Mouse (Mus musculus) macrophage (primary cell): ENCODE measurements around the gene Gm20518. TPM values are rescaled to one million over a fixed set of nuclear protein-coding genes. Genes with fewer than 3 reads are reported as not detected.

Experiments used
- H3K27ac ChIP-seq: fragments of 350-480 bp; formaldehyde crosslinking; 2 replicates; pipeline ENCODE4 v1.9.0; 2021
- H3K36me3 ChIP-seq: fragments of 350-480 bp; formaldehyde crosslinking; 2 replicates; pipeline ENCODE4 v1.9.0; 2021; ENCODE audit errors: inconsistent target
- H3K4me3 ChIP-seq: fragments of 350-480 bp; formaldehyde crosslinking; 2 replicates; pipeline ENCODE4 v1.9.0; 2021; ENCODE audit errors: inconsistent target
- H3K79me2 ChIP-seq: fragments of 350-480 bp; formaldehyde crosslinking; 2 replicates; pipeline ENCODE4 v1.9.0; 2021; ENCODE audit errors: inconsistent target
- WGBS: methylation state at CpG from one replicate; pipeline ENCODE4 v1.1.7; 2026; ENCODE audit warnings: inconsistent platforms; ENCODE audit not compliant: missing documents; 5-methylcytosine and 5-hydroxymethylcytosine counted together
- polyA plus RNA-seq: library from polyadenylated mRNA; stranded (reverse); fragments of 250-400 nt; gene quantifications from 3 replicates; pipeline ENCODE4 v1.2.4, GENCODE M21; 2018; ENCODE audit warnings: inconsistent platforms

The Gm20518 gene
- polyA plus RNA-seq, 1 experiment from 2014 or later, result not detected

DNA sequence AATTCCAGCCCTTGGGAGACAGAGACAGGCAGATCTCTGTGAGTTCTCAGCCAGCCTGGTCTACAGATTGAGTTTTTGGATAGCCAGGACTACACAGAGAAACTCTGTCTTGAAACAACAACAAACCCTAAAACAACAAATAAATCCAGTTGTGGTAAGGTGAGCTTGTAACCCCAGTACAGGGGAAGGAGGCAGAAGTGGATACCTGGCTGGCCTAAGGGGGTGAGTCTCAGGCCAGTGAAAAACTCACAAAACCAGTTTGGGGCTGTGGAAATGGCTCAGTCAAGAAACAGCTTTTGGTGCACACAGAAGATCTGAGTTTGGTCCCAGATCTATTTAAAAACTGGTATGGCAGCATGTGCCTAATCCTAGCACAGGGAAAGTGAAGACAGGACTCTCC is 9.3 kb downstream of the Gm20518 start:
- H3K27ac ChIP-seq, result no peak overlapping the region
- no peaks in the 10 kb centered on the region for H3K36me3 ChIP-seq
- no peak overlapping the region for H3K4me3 ChIP-seq
- H3K79me2 ChIP-seq, result peaks cover 100% of the 10 kb centered on the region

DNA sequence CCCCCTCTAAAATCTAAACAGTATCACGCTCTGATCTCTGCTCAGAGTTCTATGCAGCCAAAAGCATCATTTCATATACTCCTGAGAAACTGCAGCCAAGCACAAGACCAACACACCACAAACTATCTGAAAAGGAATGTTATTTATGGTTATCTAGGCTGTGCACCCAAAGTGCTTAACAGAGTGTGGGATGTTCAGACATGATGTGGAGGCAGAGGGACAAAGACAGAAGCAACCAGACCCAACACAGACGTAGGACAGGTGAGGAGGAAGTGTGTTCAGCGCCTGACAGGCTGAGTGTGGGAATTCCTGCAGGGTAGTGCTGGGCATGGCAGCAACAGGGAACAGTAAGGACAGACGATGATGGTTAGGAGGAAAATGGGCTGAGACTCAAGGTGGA is 11.9 kb downstream of the Gm20518 start:
- Histone ChIP-seq H3K79me2 (peaks cover 100% of the 10 kb centered on the region), H3K4me3 (no peak overlapping the region), H3K36me3 (no peaks in the 10 kb centered on the region), H3K27ac (no peak overlapping the region)
- WGBS, result 98% methylated on average over 4 of the region's 4 CpGs

DNA sequence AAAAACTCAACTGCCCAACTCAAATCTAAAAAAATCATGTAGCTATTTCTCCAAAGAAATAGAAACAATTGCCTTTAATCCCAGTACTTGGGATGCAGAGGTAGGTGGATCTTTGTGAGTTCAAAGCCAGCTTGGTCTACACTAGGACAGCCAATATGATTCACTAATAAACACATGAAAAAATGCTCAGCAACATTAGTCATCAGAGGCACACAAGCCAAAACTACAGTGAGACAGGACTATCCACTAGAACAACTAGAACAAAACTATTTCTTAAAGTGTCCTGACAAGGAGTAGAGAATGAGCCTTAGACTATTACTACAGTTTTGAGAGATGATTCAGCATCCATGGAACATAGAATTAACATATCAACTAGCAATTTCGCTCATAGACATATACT is 15.4 kb downstream of the Gm20518 start:
- Histone ChIP-seq H3K4me3 (no peak overlapping the region), H3K36me3 (0 out of 2 replicates have a peak, but pooled peaks cover 3% of the 10 kb centered on the region), H3K79me2 (peaks cover 80% of the 10 kb centered on the region), H3K27ac (no peak overlapping the region)
- 92% methylated on average over 1 of the region's 1 CpGs for WGBS

DNA sequence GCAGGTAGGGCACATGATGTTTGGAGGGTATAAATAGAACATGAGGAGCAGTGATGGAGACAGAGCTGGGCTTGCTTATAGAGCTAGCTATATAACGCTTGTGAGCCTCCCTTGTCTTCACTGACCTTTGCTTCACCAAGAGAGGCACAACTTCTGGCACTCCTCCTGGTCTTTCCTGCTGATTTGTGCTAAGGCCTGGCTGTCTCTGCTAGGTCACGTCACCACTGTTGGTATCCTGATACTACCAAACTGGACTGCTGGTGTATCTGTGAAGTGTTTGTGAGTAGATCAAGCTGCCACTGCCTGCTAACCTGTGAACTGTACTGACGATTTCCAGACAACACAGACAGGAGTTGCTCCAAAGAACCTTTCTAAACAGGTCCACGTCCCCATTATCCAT is 16.3 kb downstream of the Gm20518 start:
- Histone ChIP-seq H3K4me3 (no peak overlapping the region), H3K27ac (no peak overlapping the region), H3K36me3 (0 out of 2 replicates have a peak, but pooled peaks cover 3% of the 10 kb centered on the region), H3K79me2 (peaks cover 71% of the 10 kb centered on the region)
- WGBS, result 87% methylated on average over 4 of the region's 4 CpGs

DNA sequence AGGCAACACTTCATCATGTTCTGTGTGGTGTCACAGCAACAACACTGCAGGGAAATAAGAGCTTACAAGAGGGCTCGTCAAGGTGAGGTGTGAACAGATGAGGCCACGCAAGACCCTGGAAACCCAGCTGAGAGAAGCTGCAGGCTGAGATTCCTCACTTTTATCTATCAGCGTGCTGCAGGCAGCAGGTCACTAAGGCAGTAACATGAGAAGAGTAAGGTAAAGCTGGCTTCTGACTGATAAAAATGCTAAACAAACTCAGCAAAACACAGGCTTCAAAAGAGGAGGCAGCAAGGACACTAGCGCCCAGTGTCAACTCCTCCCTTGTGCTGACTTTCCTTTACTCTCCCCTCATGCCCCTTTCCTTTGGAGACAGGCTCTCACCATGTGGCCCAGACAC is 18.5 kb downstream of the Gm20518 start:
- Histone ChIP-seq H3K27ac (no peak overlapping the region), H3K79me2 (peaks cover 49% of the 10 kb centered on the region), H3K4me3 (no peak overlapping the region), H3K36me3 (peaks cover 10% of the 10 kb centered on the region; the same call in 1 of the 2 replicates)
- WGBS, result 96% methylated on average over 4 of the region's 4 CpGs

DNA sequence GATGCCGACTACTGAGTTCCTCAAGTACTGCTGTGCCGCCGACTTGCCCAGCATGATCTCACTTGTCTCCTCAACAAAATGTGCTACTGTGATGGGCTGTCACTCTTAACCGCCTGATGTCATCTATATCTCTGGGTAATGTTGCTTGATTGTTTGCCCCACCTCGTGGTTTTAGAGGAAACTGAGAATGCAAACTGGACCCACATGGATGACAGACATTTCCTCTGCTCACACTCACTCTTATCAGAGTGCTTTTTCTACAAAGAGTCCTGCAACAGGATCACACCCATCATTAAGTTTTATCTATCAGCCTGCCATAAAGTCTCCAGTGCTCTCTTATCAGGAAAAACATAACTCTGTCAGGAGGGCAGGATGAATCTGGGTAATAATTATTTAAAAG is 20.2 kb downstream of the Gm20518 start:
- Histone ChIP-seq H3K27ac (no peak overlapping the region), H3K4me3 (no peak overlapping the region), H3K79me2 (peaks cover 31% of the 10 kb centered on the region), H3K36me3 (peaks cover 10% of the 10 kb centered on the region; the same call in 1 of the 2 replicates)
- 71% methylated on average over 5 of the region's 5 CpGs for WGBS

DNA sequence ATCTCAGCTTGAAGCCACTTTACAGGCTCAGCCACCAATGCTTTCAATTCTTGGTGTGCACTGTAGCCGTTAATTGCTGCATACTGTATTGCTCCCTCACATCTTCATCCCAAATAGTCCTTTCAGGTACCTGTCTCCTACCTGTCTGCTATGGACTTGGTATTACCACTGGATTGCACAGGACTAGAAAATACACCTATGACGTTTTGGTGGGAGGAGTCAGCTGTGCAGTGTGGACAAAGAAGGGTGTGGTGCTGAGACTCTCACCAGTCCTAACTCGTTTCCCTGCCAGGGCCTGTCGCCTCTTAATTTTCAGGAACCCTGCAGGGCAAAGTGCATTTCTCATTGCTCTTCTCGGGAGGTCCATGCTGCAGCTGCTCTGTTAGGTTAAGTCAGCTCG is 25.7 kb downstream of the Gm20518 start:
- 72% methylated on average over 5 of the region's 6 CpGs for WGBS
- Histone ChIP-seq H3K36me3 (peaks cover 7% of the 10 kb centered on the region; the same call in 1 of the 2 replicates), H3K27ac (no peak overlapping the region), H3K79me2 (peaks cover 9% of the 10 kb centered on the region; the same call in 1 of the 2 replicates), H3K4me3 (no peak overlapping the region)

DNA sequence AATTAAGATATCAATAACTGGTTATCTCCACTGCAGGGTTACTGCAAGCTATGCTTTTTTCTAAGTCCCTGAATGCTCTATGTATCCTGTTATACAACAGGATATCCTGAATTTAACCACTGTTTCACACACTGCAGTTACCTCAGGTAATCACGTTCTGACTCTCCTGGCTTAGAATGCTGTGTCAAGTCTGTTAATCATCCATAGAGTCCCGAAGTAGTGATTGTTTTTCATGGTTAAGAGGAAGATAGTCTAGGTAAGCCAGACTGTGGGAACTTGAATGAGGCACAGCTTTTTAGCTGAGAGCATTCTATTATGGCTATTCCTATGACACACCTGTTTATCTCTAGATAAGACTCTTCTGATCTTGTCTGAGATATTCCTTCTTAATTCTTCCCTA is 26.2 kb downstream of the Gm20518 start:
- Histone ChIP-seq H3K79me2 (peaks cover 9% of the 10 kb centered on the region; the same call in 1 of the 2 replicates), H3K36me3 (peaks cover 7% of the 10 kb centered on the region; the same call in 1 of the 2 replicates), H3K27ac (no peak overlapping the region), H3K4me3 (no peak overlapping the region)
- WGBS, result 33% methylated on average over 2 of the region's 2 CpGs

DNA sequence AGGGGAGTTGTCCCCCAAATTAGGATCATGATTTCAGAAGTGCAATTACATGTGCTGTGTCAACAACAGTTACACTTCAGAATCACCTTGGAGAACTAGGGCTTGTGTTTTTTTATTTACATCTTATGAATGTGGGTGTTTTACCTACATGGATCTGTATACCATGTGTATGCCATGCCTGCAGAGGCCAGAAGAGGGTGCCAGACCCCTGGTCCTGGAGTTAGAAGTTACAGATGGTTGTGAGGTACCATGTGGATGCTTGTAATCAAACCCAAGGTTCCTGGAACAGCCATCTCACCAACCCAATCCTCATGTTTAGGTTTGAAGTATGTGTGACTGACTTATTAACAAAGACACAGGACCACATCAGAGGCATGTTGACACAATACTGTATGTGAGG is 32.9 kb downstream of the Gm20518 start:
- Histone ChIP-seq H3K27ac (no peak overlapping the region), H3K36me3 (peaks cover 43% of the 10 kb centered on the region)

DNA sequence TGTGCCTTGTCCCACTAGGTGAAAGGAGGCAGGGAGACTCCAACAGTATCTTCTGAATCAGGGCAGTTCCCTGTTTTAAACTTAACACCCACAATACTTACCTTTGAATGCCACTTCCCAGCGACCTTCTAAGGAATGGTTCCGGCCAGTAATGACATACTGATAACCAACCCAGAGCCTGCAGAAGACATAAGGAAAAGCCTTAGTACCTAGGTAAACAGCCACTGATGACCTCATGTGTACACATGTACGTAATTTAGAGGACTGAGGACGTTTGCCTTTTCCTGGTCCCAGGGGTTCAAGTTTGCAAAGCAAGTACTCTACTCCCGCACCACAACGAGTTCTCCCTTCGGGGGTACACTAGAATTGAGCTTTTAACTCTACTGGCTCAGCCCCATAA is 34.3 kb downstream of the Gm20518 start:
- Histone ChIP-seq H3K4me3 (no peak overlapping the region), H3K79me2 (no peaks in the 10 kb centered on the region; the same call in 1 of the 2 replicates), H3K27ac (no peak overlapping the region), H3K36me3 (peaks cover 51% of the 10 kb centered on the region)
- WGBS, result 98% methylated on average over 7 of the region's 7 CpGs

More for the DNA sequence above, 32.9 kb downstream of the Gm20518 start:
- peaks cover 5% of the 10 kb centered on the region; the same call in 1 of the 2 replicates for H3K79me2 ChIP-seq
- H3K4me3 ChIP-seq, result no peak overlapping the region

DNA sequence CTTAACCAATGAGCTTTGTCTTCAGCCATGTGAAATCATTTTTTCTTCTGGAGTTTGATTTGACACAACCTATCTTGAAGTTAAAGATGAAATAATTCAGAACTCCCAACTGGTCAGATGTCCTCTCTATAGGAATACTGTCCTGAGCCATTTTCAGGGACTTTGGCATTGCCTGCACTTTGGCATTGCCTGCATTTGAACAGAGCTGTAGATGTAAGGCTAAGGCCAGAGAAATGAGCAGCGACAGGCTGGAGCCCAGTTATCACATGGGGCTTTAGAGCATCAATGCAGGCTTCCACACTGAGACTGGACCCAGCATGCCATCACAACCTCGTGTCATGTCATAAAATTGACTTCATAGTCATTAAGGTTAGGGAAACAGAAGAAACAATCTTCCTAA is 38.2 kb downstream of the Gm20518 start:
- 95% methylated on average over 2 of the region's 2 CpGs for WGBS
- peaks cover 61% of the 10 kb centered on the region for H3K36me3 ChIP-seq
- H3K27ac ChIP-seq, result no peak overlapping the region
- no peak overlapping the region for H3K4me3 ChIP-seq
- H3K79me2 ChIP-seq, result no peaks in the 10 kb centered on the region

DNA sequence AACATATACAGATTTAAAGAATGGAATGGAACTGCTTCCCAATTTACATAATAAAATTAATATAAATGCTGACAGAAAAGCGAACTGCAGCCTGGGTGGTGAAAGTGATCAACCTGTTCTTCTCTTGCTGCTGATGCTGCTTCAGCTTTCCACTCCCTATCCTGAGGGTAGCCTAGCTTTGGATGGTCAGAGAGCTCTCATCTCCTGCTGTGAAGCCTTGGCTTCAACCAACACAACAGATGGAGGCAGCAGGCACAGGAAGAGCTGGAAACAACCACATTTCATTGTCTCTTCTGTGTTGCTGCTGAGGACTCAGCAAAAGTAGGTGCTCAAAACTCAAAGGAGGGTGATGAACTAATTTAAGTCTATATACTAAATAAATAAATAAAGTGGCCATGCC is 39.6 kb downstream of the Gm20518 start:
- Histone ChIP-seq H3K79me2 (no peaks in the 10 kb centered on the region), H3K27ac (no peak overlapping the region), H3K36me3 (peaks cover 54% of the 10 kb centered on the region), H3K4me3 (no peak overlapping the region)
- 91% methylated on average over 1 of the region's 1 CpGs for WGBS

DNA sequence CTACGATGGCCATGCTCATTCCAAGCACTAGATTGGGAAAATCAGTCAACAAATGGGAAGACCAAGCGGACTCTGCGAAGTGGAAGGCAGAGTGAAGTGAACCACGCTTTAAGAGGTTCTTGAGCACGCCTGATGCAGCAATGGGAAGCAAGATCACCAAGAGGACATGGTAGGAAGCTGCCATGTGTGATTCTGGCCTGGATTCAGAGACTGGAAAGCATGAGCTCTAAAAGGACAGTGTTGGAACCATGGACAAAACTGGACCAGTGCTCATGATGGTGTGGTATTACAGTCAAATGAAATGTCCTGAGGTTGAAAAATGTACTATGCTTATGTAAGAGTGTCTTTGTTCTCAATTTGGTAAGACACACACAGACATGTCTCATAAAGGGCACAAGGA is 40.1 kb downstream of the Gm20518 start:
- WGBS, result 100% methylated on average over 5 of the region's 5 CpGs
- H3K36me3 ChIP-seq, result peaks cover 54% of the 10 kb centered on the region
- no peaks in the 10 kb centered on the region for H3K79me2 ChIP-seq
- H3K27ac ChIP-seq, result no peak overlapping the region
- no peak overlapping the region for H3K4me3 ChIP-seq

DNA sequence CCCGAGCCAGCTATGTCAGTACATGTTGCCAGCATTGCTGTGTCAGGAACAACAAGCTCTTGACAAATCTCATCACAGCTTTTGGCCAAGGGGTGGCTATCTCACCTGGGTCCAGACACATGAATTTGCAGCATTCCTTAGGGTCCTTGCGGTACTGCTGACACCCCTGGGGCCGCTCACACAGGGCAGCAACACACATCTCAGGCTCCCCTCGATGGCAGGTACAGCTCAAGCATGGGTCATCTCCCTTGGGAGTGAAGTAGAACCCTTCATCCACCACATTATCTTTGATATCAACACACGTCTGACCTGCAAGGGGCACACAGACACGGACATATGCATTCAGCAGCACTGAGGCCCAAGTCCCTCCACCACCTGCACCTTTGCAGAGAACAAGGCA is 42.0 kb downstream of the Gm20518 start:
- Histone ChIP-seq H3K4me3 (no peak overlapping the region), H3K36me3 (peaks cover 62% of the 10 kb centered on the region), H3K27ac (no peak overlapping the region), H3K79me2 (no peaks in the 10 kb centered on the region)
- 86% methylated on average over 6 of the region's 6 CpGs for whole genome bisulfite sequencing

DNA sequence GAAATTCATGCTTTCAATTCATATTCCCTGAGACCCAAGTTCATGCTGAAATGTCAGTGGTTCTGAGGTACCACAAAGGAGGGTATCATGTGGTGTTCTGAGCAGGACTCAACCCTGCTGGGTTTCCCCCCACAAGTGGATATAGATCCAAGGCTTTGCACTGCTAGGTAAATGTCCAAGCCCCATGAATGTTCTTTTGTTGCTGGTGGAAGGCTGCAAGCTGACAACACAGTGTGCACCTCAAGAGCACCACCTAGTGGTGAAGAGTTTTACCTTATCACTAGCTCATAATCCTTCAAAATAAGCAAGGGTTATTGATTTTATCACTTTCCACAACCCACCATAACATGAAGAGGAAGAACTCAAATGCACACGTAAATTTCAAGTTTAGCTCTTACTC is 42.5 kb downstream of the Gm20518 start:
- no peaks in the 10 kb centered on the region for H3K79me2 ChIP-seq
- H3K4me3 ChIP-seq, result no peak overlapping the region
- no peak overlapping the region for H3K27ac ChIP-seq
- whole genome bisulfite sequencing, result 10% methylated on average over 1 of the region's 1 CpGs
- peaks cover 68% of the 10 kb centered on the region for H3K36me3 ChIP-seq

DNA sequence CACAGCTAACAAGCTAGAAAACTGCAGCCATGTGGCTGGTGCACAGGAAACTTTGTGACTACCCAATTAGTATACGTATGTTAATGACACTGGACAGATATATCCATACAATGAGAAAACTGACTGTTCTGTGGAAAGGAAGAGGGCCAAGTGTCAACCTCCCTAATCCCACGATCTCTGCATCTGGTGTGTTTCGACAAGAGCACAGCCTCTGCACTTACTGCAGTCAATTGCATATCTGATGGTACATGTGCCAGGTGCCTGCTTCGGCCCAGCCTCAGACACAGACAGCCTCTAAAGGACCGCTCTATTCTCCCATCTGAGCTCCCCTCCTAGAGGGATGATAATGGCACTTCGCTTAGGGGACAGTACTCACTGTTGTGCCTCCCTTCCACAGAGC is 43.0 kb downstream of the Gm20518 start:
- Histone ChIP-seq H3K27ac (no peak overlapping the region), H3K79me2 (no peaks in the 10 kb centered on the region), H3K36me3 (peaks cover 72% of the 10 kb centered on the region), H3K4me3 (no peak overlapping the region)
- 98% methylated on average over 6 of the region's 6 CpGs for WGBS
